Mouse (Mus musculus) stomach, postnatal 0 days (tissue): ENCODE results near the gene Cmip.

Source experiments
- CTCF ChIP-seq: IDR thresholded peaks from 2 replicates; pipeline ENCODE4 v1.5.1; 2016; ENCODE audit warnings: antibody characterized with exemption, low read depth, mild to moderate bottlenecking, moderate library complexity
- EP300 ChIP-seq: optimal IDR thresholded peaks from 2 replicates; pipeline ENCODE3; 2016; ENCODE audit warnings: antibody characterized with exemption

- TF ChIP-seq EP300 (no peak), CTCF (no peak)
Measured at GRCm38 (mm10) chr8:117326735-117327134, 69.9 kb downstream of the Cmip start.
